Mouse (Mus musculus) MEL (cell line): ENCODE measurements around the gene Ell.

Experiments used
- CTCF ChIP-seq, 3 experiments: IDR thresholded peaks in 2 of 3; conservative IDR thresholded peaks in 1 of 3; 2 replicates each; pipeline ENCODE4 v1.5.1; 2011 to 2012; ENCODE audit warnings: low read length in 3 of 3, low read depth in 2 of 3, mild to moderate bottlenecking in 2 of 3, improper control_type of control experiment in 1 of 3, inconsistent platforms in 1 of 3, mixed read lengths in 1 of 3, moderate library complexity in 1 of 3; ENCODE audit not compliant: control insufficient read depth in 1 of 3, insufficient read depth in 1 of 3, poor library complexity in 1 of 3, severe bottlenecking in 1 of 3
- E2F4 ChIP-seq: IDR thresholded peaks from 2 replicates; pipeline ENCODE4 v1.6.1; 2011; ENCODE audit warnings: low read depth, low read length, improper control_type of control experiment, borderline replicate concordance
- EP300 ChIP-seq, 2 experiments: IDR thresholded peaks; 2 replicates each; pipeline ENCODE4 v1.6.1; 2011; ENCODE audit warnings: improper control_type of control experiment in 2 of 2, low read length in 2 of 2, low read depth in 1 of 2, mild to moderate bottlenecking in 1 of 2
- GATA1 ChIP-seq: IDR thresholded peaks from 2 replicates; pipeline ENCODE4 v1.6.1; 2011; ENCODE audit warnings: low read depth, low read length, improper control_type of control experiment
- MAFK ChIP-seq: IDR thresholded peaks from 2 replicates; pipeline ENCODE4 v1.6.1; 2011; ENCODE audit warnings: low read depth, mild to moderate bottlenecking, low read length, improper control_type of control experiment, borderline replicate concordance
- MEF2A ChIP-seq: IDR thresholded peaks from 2 replicates; pipeline ENCODE4 v1.6.1; 2014; ENCODE audit warnings: low read depth, mild to moderate bottlenecking, inconsistent platforms, low read length, improper control_type of control experiment; ENCODE audit not compliant: poor library complexity, insufficient replicate concordance, severe bottlenecking; ENCODE audit errors: extremely low read depth
- MYC ChIP-seq: IDR thresholded peaks from 2 replicates; pipeline ENCODE4 v1.6.1; 2011; ENCODE audit warnings: low read depth, mild to moderate bottlenecking, low read length, improper control_type of control experiment, moderate library complexity
- POLR2A ChIP-seq, 2 experiments: IDR thresholded peaks; 2 replicates each; pipeline ENCODE4 v1.6.1; 2011 to 2012; ENCODE audit warnings: low read length in 2 of 2, mild to moderate bottlenecking in 2 of 2, control low read depth in 1 of 2, improper control_type of control experiment in 1 of 2, low read depth in 1 of 2, moderate library complexity in 1 of 2; ENCODE audit not compliant: control insufficient read depth in 1 of 2, insufficient read depth in 1 of 2, poor library complexity in 1 of 2
- POLR2AphosphoS5 ChIP-seq: IDR thresholded peaks from 2 replicates; pipeline ENCODE4 v1.6.1; 2012; ENCODE audit warnings: low read depth, borderline replicate concordance, mild to moderate bottlenecking, inconsistent platforms, low read length, moderate library complexity, mixed read lengths
- TAL1 ChIP-seq: IDR thresholded peaks from 2 replicates; pipeline ENCODE4 v1.6.1; 2012; ENCODE audit warnings: mild to moderate bottlenecking, inconsistent platforms, low read length, moderate library complexity, mixed read lengths
- TCF12 ChIP-seq: IDR thresholded peaks from 2 replicates; pipeline ENCODE4 v1.6.1; 2014; ENCODE audit warnings: low read depth, mild to moderate bottlenecking, inconsistent platforms, low read length, improper control_type of control experiment, moderate library complexity
- ZC3H11A ChIP-seq: IDR thresholded peaks from 2 replicates; pipeline ENCODE4 v1.6.1; 2012; ENCODE audit warnings: low read depth, mild to moderate bottlenecking, inconsistent platforms, low read length, improper control_type of control experiment
- ZKSCAN1 ChIP-seq: IDR thresholded peaks from 2 replicates; pipeline ENCODE4 v1.6.1; 2012; ENCODE audit warnings: low read depth, mild to moderate bottlenecking, inconsistent platforms, low read length, improper control_type of control experiment, moderate library complexity
- ZMIZ1 ChIP-seq: IDR thresholded peaks from 2 replicates; pipeline ENCODE4 v1.6.1; 2012; ENCODE audit warnings: low read depth, mild to moderate bottlenecking, inconsistent platforms, low read length, improper control_type of control experiment, moderate library complexity

DNA sequence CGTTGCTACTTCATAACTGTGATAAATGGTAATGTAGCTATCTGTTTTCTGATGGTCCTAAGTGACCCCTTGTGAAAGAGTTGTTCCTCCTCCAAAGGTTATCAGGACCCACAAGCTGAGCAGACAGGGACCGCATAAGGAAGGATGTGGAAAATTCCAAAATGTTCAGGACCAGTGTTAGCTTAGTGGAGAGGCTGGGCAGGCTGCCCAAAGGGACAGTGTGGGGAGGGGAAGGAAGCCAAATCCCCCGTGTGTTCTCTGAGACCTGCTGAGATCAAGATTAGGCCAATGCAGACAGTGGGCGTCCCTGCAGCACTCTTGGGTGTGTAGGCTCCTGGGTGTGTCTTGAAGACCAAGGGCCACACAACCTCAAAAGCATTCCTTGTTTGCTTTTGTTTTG is 35.7 kb downstream of the Ell start:
- no peak for TF ChIP-seq POLR2A (IDR thresholded peaks at IDR 0.05; ENCODE audit: control insufficient read depth in 1 of 2, insufficient read depth in 1 of 2, low read depth in 1 of 2, low read length in 2 of 2, poor library complexity in 1 of 2)
- no peak for TF ChIP-seq EP300 (IDR thresholded peaks at IDR 0.05; ENCODE audit: low read depth in 1 of 2, low read length in 2 of 2)
- no peak for TF ChIP-seq MYC
- no peak for TF ChIP-seq MEF2A
- TF ChIP-seq E2F4, result no peak
- no peak for TF ChIP-seq POLR2AphosphoS5
- no peak for TF ChIP-seq TCF12
- no peak for TF ChIP-seq ZMIZ1
- TF ChIP-seq TAL1, result no peak
- TF ChIP-seq CTCF (IDR thresholded peaks at IDR 0.05 in 2 of 3, conservative IDR thresholded peaks at IDR 0.05 in 1 of 3; ENCODE audit: control insufficient read depth in 1 of 3, insufficient read depth in 1 of 3, low read depth in 2 of 3, low read length in 3 of 3, poor library complexity in 1 of 3, severe bottlenecking in 1 of 3), result no peak
- TF ChIP-seq MAFK, result no peak
- no peak for TF ChIP-seq ZKSCAN1
- TF ChIP-seq ZC3H11A, result no peak
- peak; percentile 19; the same call in 1 of the 2 replicates for TF ChIP-seq GATA1
